Mouse (Mus musculus) brain, embryonic 18.5 days (tissue): ENCODE data around the gene Chchd1.
A peak's percentile ranks its signal among the peaks of the same experiment; 100 is the strongest.

Experiments used
- DNase-seq: peaks from one replicate; pipeline ENCODE4 v3.0.0-alpha.2; 2012; ENCODE audit warnings: low read depth, low spot score

Gene Chchd1

DNA sequence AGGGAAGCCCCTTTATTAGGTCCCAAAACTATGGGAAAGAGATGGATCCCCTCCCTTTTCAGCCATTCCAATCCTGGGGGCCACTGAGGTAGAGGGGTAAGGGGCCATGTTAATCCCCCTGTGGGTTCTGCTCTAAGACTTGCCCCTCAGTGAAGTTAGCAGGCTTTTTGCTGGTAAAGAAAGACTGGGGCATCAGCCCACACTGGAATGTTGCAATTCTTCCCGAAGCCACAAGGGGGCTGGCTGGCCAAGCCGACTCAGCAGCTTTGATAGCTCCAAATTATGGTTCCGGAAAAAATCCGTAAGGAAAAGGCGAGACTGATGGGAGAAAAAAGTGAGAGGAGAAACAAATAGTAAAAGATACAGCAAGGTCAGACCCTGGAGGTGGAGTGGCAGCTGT, 21.2 kb downstream of the Chchd1 start:
- DNase-seq = no peak

DNA sequence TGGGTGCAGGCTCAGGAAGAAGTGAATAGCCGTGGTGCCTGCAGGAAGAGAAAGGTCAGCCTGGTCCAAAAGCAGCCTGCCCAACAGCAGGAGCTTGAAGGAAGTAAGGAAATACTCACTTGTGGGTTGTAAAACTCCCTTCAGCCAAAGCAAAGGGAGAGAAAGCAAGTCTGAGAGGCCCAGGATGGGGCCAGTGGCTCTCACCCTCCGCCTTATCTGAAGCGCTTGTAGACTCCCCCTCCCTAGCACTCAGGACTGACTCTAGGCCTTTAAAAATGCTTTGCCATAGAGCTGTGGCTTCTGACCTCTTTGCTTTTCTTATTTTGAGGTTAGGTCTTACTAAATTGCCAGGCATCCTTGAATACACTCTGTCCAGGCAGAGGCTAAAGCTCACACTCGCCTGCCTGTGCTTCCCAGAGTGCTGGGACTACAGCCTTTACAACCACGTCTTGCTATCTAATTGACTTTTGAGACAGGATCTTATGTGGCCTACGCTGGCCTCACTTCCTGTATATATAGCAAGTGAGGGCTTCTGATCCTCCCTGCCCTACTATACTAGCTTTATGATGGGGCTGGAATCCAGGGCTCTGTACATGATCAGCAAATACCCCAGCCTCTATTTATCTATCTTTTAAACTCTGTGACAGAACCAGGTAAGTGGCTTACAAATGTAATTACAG, 23.0 kb downstream of the Chchd1 start:
- no peak for DNase-seq

DNA sequence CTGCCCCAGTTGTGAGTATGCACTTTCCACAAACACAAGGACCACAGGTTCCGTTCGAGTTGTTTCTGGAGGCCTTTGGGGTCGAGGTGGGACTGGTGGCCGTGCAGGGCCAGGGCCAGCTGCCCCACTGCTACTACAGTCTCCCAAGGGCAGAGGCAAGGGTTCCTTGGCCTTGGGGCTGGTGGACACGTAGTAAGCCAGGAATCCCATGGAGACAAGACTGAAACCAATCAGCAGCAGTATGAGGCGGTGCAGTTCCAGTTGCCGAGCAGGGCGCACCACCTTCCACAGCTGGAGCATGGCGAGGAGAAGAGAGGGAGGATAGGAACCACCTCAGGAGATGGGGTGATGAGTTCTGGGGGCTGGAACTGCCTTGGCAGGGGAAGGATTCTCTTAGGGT, 27.1 kb downstream of the Chchd1 start:
- DNase-seq = no peak

DNA sequence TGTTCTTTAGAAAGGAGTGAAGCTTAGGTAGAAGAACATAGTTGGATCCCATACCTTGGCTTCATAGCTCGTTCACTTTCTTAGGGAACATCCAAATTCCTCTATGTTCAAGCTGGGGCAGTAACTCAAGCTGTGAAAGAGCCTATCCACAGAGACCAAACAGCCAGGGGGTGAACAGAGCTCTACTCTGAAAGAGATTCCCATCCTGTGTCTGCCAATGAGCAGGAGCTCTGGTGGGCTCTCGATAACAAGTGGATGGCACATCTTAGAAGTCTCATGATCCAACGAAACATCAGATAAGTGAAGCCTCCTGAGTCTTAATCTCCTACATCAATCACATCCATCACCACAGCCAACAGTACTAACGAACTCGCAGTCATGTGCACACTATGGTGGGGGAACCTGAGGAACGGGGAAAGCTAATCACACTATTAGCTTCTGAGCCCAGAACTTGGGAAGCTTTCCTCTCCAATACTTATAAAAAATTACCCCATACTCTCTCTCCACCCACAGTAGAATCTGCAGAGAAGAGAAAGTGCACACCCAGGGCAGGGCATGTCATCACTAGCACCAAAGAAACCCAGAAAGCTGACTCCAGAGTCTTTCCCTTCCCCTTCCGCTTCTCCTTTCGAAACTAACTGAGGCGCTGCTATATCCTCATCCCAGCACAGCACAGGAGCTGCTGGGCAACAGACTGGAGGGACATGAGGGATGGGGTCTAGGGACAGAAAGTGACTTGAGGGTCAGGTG, 28.2 kb downstream of the Chchd1 start:
- DNase-seq = no peak

DNA sequence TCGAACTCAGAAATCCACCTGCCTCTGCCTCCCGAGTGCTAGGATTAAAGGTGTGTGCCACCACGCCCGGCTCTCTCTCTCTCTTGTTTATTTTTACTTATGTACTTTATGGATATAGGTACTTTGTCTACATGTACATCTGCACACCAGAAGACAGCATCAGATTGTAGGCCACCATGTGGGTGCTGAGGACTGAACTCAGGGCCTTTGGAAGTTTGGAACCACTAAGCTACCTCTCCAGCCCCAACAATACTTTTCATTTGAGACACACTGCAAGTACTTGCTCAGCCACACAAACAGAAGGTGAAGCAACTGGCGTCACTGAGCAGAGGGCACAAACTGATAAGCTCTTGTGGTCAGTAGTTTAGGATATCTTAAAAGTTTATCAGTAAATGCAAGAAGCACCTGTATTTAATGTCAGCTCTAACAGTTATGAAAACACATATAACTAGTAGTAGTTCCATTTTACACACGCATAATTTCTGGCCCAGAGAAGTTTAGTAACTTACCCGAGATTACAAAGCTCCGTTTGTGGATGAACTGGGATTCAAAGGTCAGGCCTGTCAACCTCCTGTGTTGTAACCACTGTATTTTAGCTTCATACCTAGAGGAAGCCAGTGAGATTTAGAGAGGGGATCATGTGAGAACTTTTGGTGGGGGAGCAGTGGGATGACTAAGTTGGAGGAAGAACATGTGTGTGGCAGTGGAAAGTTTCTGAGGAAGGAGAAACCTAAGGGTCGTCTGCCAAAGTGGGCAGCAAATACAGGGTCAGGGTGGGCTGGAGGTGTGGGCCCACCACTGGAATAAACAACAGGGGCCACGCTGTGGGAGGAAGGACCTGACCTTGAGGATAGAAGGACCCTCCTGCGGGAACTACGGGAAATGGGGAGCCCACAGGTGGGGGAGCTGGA, 30.5 kb downstream of the Chchd1 start:
- no peak for DNase-seq

DNA sequence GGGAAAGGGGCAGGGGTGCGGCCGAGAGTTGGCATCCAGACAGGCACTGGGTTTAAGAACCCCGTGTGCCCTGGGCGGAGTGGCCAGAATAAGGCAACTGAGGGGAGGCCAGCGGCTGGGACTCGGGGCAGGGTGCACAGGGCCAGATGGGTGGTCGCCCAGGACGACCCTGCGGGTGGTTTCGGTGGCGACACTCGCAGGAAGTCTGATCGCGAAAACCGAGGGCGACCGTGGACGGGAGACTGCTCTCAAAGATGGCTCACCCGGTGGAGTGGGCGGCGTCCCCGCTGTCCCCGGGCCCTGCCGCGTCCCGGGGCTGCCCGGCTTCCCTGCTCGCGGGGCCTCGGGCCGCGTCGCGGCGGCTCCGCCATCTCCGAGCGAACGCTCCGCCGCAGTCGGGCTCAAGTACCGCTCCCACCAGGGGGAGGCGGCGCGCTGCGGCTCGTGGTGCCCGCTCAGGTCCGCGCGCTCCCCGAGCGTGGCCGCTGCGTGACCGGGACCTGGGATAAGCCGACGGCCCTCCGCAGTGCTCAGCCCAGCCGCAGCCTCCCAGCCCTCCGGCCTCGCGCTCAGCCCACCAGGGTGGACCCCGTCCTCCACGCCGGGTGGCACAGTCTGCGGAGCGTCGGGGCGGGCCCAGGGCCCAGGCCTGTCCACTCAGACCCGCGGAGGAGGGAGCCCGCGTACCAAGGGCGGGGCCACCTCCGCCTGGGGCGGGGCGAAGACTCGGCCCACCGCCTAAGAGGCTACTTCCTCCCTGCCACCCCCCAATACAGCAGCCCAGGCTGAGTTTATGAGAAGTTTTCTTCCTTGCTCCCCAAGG, 31.4 kb downstream of the Chchd1 start, which contains the start of gene Ndst2:
TSS of gene Ndst2 (minus strand) at position 611 of the 823 bp plus-strand sequence.
- DNase-seq = peak; percentile 66

DNA sequence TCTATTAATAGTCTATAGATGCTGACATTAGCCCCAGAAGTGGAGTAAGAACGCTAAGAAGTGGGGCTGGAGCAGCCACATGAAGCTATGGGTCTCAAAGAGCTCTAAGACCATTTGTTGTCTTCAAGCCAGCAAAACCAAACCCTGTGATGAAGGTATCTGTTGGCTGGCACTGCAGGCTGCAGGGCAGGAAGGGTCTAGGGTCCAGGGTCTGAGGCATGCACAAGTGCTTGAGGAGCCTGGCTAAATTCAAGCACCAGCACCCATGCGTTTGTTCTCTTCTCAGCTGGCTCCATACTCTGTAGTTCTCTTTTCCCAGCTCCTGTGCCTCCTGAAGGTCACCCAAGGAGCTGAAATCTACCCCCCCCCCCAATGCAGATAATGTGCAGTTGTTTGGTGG, 32.2 kb downstream of the Chchd1 start:
- no peak for DNase-seq

DNA sequence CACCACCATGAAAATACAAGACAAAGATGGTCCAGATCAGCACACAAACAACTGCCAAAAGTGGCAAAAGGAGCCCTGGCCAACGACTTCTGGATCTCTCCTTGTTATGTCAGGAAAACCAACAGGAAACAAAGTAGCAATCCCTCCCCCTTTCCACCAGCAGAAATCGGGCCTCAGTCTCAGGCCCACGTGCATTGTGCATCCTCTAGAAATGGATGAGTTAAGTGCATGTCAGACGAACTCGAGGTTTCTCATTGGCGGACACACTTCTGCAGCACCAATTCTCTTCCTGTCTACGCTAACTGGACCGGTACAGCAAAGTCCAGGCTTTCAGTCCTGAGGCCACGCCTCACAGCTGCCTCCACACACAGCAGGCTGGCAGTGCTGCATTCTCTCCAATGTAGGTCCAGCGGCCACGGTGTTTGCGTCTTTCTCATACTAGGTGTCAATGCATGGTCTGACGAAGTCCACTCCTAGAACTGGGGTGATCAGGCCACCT, 33.1 kb downstream of the Chchd1 start:
- no peak for DNase-seq

DNA sequence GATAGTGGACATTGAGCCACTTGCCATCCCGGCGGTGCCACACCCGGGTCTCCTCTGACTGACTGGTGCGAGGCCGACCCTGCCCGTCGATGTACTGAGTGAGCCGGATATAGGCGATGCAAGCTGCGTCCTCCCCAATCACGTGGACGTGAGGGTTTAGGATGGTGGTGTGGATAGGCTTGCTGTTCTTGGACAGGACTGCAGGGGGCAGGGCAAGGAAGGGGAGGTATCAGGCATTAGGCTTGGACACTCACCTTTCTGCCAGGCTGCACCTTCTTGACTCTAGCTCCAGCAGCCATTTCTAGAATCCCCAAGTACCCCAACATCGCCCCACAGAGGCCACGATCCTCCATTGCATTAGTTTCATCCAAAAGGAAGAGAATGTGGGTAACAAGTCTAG, 34.5 kb downstream of the Chchd1 start:
- no peak for DNase-seq

DNA sequence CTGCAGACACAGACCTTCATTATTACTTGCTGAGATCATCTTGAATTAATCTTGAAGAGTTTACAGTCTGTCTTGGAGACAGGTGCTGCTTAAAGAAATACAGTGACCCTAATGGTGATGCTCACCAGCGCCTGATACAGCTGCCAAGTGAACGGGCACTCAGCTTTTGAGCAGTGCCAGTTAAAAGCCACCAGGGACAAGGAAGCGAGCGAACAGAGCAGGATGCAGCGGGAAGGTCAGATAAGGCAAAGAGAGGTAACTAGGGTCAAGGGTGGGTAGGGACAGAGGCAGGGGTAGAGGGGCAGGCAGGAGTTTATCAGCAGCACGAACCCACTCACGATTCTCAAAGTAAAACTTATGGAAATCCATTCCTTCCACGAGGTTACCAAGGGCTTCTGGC, 35.7 kb downstream of the Chchd1 start:
- DNase-seq = no peak

DNA sequence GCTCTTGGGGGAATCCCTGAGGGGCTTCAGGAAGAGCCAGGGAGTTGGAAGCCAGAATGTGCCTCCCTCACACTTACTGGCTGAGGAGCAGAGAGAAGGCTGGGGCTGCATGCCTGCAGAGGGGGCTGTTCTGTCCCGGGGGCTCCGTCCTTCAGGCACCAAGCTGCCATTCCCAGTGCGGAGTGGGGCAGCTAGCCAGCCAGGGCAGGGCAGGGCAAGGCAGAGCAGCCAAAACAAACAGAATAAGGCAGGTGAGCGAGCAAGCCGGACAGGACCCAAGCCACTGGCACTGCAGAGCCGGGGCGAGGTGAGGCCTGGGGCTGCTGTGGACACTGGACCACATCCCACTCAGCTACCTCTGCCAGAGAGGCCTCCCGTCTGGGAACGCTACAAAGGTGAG, 38.5 kb downstream of the Chchd1 start:
- DNase-seq = no peak

DNA sequence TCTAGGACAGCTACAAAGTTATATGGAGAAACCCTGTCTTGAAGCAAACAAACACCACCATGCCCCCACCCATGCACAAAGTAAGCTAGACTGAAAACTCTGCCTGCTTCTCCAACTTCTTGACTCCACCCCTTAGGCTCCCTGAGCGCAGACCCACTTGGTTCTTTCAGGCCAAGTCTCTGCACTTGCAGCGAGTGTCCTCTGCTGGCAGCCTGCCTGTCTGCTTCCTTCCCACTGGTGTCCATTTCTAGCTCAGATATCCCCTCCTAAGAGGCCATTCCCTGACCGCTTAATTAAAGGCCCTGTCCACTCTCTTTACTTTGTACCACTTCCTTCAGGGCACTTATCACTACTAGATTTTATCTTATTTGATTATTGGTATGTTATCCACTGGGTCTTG, 40.8 kb downstream of the Chchd1 start:
- DNase-seq = no peak

DNA sequence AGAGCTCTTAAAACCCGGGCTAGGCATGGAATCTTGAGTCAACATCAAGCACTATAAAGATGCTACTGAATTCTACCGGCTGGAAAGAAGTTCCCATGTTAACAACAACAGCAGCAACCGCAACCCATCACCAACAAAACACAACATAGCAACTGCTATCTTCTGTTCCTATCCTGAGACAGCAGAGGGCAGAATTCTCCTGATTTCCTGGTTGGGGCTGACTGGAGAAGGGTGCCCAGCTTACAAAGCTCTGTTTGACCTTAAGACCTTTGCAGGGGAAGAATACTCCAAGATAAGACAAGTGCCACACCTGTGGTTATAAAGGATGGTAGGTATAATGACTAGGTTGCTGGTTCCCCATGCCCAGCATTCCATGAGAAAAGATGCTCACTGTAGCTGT, 44.1 kb downstream of the Chchd1 start:
- no peak for DNase-seq

DNA sequence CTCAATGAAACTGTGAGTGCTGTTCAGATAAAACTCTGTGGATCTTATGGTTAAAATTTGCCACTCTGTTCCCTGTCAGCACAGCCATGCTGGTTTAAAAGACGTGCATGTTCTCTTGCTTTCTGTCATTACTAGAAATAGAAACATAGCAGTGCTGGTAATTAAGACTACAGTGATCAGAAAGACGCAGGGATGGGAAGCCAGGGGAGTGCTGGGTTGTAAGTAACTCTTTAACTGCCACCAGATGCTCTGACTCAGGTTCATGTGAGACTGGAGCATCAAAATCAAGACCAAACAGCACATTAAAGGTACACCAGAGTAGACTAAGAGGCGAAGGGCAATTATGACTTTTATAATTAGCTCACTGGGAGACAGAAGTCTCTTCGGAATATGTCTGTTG, 45.6 kb downstream of the Chchd1 start:
- DNase-seq = no peak

DNA sequence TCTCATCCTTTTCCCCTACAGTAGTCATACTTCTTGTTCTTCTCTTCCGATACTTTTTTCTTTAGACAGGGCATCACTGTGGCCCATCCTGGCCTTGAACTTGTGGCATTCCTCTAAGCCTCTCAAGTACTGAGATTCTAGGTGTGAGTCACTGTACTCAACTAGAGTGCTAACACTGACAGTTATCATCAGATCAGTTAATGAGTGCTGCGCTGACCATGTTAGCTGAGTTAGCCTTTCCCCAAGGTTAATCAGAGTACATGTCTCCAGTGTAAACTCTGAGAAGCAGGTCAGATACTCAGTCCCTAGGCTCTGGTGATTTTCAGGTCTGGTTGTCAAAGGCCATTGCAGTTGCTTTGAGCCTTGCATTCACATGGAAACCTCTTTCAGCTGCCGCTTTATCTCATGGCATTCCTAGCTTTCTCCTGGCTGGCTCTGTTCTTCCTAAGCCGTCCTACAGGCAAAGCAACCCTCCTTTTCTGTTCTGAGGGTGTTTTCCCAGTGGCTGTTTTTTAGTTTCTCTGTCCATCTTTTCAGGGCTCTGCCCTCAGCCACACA, 46.8 kb downstream of the Chchd1 start:
- no peak for DNase-seq

DNA sequence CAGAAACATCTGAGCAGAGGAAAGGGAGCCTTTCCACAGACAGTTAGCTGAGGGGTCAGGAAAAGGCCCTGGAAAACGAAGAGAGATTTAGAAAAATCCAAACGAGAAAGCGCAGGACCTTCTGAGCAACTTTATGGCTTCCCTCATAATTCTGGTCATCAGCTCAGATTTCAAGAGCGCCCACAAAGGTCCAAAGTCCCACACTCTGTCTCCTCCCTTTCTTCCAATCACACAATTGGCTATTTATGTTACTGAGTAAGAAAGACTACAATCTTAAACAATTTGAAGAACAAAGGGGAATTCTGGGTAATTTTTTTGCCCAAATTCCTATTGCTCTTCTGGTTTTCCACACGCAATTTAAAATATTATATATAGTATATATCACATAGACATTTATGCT, 47.7 kb downstream of the Chchd1 start:
- DNase-seq = no peak

DNA sequence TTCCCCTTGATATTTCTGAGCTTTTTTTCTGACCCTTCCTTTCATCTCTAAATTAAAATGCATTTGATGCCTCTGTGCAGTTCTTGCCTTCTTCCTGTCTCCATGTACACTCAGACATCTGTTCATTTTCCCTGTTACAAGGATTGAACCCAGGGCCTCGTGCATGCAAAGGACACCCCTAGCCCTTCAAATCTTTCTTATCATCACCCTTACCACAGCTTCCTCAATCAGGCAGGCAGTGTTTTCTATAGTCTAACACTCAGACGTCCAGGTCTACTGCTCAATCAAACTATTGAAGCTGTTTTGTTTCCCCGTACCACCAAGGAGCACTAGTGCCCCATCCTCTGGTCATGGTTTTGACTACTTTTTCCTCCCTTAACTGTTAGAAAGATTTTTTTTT, 51.0 kb downstream of the Chchd1 start:
- DNase-seq = no peak
